Mouse (Mus musculus) forebrain, embryonic 15.5 days (tissue): ENCODE measurements around the gene 4932414N04Rik. TPM values are rescaled to one million over a fixed set of nuclear protein-coding genes. Genes with fewer than 3 reads are reported as not detected.
A peak's percentile ranks its signal among the peaks of the same experiment; 100 is the strongest.
"Not testable (repeated sequence)": the region's sequence is repeated elsewhere in the genome, so short reads cannot be mapped to it uniquely, and the experiment has no call there.

Experiments used
- ATAC-seq: fragments of 200-750 bp; cut with Nextera tagmentation; replicated peaks from 2 replicates; pipeline ENCODE4 v1.8.0; 2017; ENCODE audit warnings: mild to moderate bottlenecking, moderate TSS enrichment, moderate library complexity
- H3K27ac ChIP-seq: fragments of 300-500 bp; sonication (generic); replicated peaks from 2 replicates; pipeline ENCODE4 v1.5.1; 2015; ENCODE audit warnings: mild to moderate bottlenecking, inconsistent platforms
- H3K27me3 ChIP-seq: fragments of 300-500 bp; sonication (generic); 2 replicates; pipeline ENCODE4 v1.6.1; 2015; ENCODE audit warnings: inconsistent platforms
- H3K36me3 ChIP-seq: fragments of 300-500 bp; sonication (generic); 2 replicates; pipeline ENCODE4 v1.6.1; 2015; ENCODE audit warnings: mild to moderate bottlenecking, inconsistent platforms
- H3K4me1 ChIP-seq: fragments of 300-500 bp; sonication (generic); 2 replicates; pipeline ENCODE4 v1.6.1; 2015; ENCODE audit warnings: inconsistent platforms
- H3K4me2 ChIP-seq: fragments of 300-500 bp; sonication (generic); replicated peaks from 2 replicates; pipeline ENCODE4 v1.6.1; 2015; ENCODE audit warnings: mild to moderate bottlenecking, inconsistent platforms
- H3K4me3 ChIP-seq: fragments of 300-500 bp; sonication (generic); 2 replicates; pipeline ENCODE4 v1.5.1; 2015; ENCODE audit warnings: mild to moderate bottlenecking, inconsistent platforms
- H3K9ac ChIP-seq: fragments of 300-500 bp; sonication (generic); replicated peaks from 2 replicates; pipeline ENCODE4 v1.6.1; 2015; ENCODE audit warnings: mild to moderate bottlenecking, inconsistent platforms
- H3K9me3 ChIP-seq: fragments of 300-500 bp; sonication (generic); 2 replicates; pipeline ENCODE4 v1.6.1; 2016; ENCODE audit warnings: inconsistent platforms
- WGBS: fragments of 180-500 bp; shearing (Covaris S2); methylation state at CpG from one replicate; pipeline ENCODE4 v1.1.7; 2015; ENCODE audit warnings: mixed read lengths; 5-methylcytosine and 5-hydroxymethylcytosine counted together
- polyA plus RNA-seq: library from polyadenylated mRNA; unstranded; fragments of >200 nt; fragmentation: Nextera tagmentation; extraction: Ambion mirVana; gene quantifications from 2 replicates; pipeline ENCODE4 v1.2.1, GENCODE M21; 2015

Gene 4932414N04Rik
- polyA plus RNA-seq, result not detected in 2 replicates

DNA sequence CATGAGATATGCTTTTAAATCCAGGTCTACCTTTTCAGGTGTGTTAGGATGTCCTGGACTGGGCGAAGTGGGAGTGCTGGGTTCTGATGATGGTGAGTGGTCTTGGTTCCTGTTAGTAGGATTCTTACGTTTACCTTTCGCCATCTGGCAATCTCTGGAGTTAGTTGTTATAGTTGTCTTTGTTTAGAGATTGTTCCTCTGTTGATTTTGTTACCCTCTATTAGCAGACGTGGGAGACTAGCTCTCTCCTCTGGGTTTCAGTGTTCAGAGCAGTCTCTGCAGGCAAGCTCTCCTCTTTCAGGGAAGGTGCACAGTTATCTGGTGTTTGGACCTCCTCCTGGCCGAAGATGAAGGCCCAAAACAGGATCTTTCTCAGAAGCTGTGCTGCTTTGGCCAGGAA lies at the start of gene 4932414N04Rik:
Gene 4932414N04Rik (plus strand): TSS at position 301 of the 400 bp plus-strand sequence.
- H3K27me3 ChIP-seq, H3K4me3 ChIP-seq, H3K36me3 ChIP-seq, H3K9me3 ChIP-seq, ATAC-seq, H3K27ac ChIP-seq, H3K4me2 ChIP-seq, H3K4me1 ChIP-seq, H3K9ac ChIP-seq: not testable (repeated sequence)
- WGBS, result 66% methylated on average over 2 of the region's 5 CpGs

- H3K36me3 ChIP-seq, result no peaks in the 10 kb centered on the region
- no peaks in the 10 kb centered on the region for H3K4me1 ChIP-seq
- no peak overlapping the region for H3K4me3 ChIP-seq
- no peak overlapping the region for H3K27ac ChIP-seq
- H3K9me3 ChIP-seq, result no peaks in the 10 kb centered on the region
- no peak for ATAC-seq
- no peak overlapping the region for H3K9ac ChIP-seq
- H3K27me3 ChIP-seq, result no peaks in the 10 kb centered on the region
- WGBS, result 96% methylated on average over 2 of the region's 2 CpGs
- no peak overlapping the region for H3K4me2 ChIP-seq
Measured at GRCm38 (mm10) chr2:68732216-68732615, 75.9 kb downstream of the 4932414N04Rik start.

DNA sequence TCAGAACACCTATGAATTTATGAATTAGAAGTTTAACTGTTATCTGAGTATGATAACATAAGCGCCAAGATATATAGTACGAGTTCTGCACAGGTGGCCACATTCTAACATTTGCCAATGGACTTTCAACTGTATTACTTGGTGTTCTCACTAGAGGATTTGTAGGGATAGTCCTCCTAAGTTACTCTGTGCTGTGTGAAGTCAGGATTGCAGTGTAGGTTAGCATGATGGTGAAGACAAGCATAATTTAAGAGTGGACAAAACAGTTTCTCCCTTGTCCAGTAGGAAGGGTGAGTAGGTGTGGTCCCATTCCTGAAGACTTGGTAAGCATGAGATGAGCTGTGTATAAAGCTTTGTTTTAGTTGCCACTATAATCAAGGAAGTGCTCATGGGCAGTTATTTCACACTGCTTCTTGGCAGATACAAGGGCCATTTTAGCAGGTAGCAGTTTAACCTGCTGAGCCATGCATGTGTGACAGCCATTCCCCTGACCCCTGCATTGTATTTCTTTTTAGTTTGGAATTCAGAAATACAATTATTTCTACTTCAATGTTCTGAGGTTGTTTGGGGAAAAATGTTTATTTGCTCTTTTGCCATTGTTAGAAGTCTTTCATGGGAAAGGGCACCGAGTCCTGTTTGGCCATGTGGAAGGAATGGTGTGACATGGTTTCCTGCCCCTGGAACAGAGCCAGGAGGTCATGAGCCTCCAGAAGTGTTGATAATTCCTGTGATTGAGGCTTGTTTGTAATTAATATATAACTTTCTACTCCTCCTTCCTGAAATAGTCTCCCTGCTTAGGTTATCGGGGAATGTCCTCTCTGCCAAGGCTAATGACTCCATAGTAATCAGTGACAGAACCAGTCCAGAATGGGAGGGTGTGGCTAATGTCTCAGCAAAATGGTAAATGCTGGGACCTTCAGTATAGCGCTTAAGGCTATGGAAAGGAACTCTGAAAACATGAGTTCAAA lies 83.8 kb downstream of the 4932414N04Rik start:
- WGBS, result 90% methylated on average over 5 of the region's 5 CpGs
- Histone ChIP-seq H3K27me3 (no peaks in the 10 kb centered on the region), H3K36me3 (no peaks in the 10 kb centered on the region), H3K9ac (no peak overlapping the region), H3K4me2 (no peak overlapping the region), H3K4me1 (no peaks in the 10 kb centered on the region), H3K9me3 (no peaks in the 10 kb centered on the region), H3K27ac (no peak overlapping the region), H3K4me3 (no peak overlapping the region)
- no peak for ATAC-seq

GRCm38 (mm10) chr2:68744599-68744998 lies 88.3 kb downstream of the 4932414N04Rik start:
- ATAC-seq, result no peak
- Histone ChIP-seq H3K27ac (no peak overlapping the region), H3K9ac (no peak overlapping the region), H3K27me3 (no peaks in the 10 kb centered on the region), H3K9me3 (no peaks in the 10 kb centered on the region), H3K4me1 (no peaks in the 10 kb centered on the region), H3K4me2 (no peak overlapping the region), H3K4me3 (no peak overlapping the region), H3K36me3 (no peaks in the 10 kb centered on the region)
- WGBS, result 80% methylated on average over 4 of the region's 4 CpGs

- H3K27me3 ChIP-seq, result no peaks in the 10 kb centered on the region
- no peaks in the 10 kb centered on the region for H3K4me1 ChIP-seq
- H3K9ac ChIP-seq, result no peak overlapping the region
- H3K4me3 ChIP-seq, result no peak overlapping the region
- no peak overlapping the region for H3K27ac ChIP-seq
- H3K36me3 ChIP-seq, result no peaks in the 10 kb centered on the region
- no peaks in the 10 kb centered on the region for H3K9me3 ChIP-seq
- WGBS, result 80% methylated on average over 4 of the region's 4 CpGs
- ATAC-seq, result no peak
- no peak overlapping the region for H3K4me2 ChIP-seq
Measured at GRCm38 (mm10) chr2:68756179-68756578, 99.9 kb downstream of the 4932414N04Rik start.

DNA sequence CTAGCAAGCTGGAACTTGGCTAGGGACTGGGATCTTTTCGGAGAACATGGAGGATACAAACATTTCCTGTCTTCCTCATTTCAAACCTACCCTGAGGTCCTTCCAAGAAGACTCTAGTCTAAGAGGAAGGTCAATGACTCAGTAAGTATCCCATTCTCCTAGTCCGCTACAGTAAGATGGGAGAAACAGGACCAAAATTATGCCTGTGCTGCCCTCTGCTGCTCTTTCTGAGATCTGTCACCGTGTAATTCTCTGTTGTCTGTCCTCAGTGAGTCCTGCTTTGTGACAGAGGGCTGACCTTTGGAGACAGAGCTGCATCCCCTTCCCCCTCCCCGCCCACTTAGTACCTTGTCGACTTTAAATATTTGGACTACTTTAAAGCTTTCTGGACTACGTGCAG lies 100.5 kb downstream of the 4932414N04Rik start:
- Histone ChIP-seq H3K4me2 (no peak overlapping the region), H3K9ac (no peak overlapping the region), H3K4me3 (no peak overlapping the region), H3K9me3 (no peaks in the 10 kb centered on the region), H3K27me3 (no peaks in the 10 kb centered on the region), H3K27ac (no peak overlapping the region), H3K36me3 (no peaks in the 10 kb centered on the region), H3K4me1 (no peaks in the 10 kb centered on the region)
- ATAC-seq, result peak; percentile 68
- WGBS, result 23% methylated on average over 6 of the region's 6 CpGs

DNA sequence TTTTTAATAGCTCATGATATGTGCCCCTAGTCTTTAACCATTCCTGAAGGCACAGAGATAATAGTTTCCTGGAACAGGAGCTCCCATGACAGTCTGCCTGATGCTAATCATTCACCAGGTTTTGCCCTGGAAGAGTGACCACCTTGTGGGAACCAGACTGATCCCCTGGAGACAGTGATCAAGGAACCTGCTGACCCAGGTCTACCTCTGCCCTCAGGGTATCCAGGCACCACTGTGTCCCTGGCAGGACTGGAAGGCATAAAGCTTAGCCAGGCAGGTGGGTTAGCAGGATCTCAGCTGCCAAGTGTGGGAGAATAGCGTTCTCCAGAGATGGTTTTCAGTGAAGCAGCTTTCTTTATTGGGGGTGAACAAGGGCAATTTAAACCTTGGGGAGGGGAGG lies 109.1 kb downstream of the 4932414N04Rik start:
- Histone ChIP-seq H3K27me3 (no peaks in the 10 kb centered on the region), H3K4me1 (0 out of 2 replicates have a peak, but pooled peaks cover 3% of the 10 kb centered on the region), H3K36me3 (no peaks in the 10 kb centered on the region), H3K4me3 (no peak overlapping the region), H3K27ac (no peak overlapping the region), H3K9ac (no peak overlapping the region), H3K4me2 (no peak overlapping the region), H3K9me3 (no peaks in the 10 kb centered on the region)
- WGBS, result 61% methylated on average over 1 of the region's 1 CpGs
- no peak for ATAC-seq

GRCm38 (mm10) chr2:68767186-68767890 lies 111.1 kb downstream of the 4932414N04Rik start:
- H3K4me2 ChIP-seq, result no peak overlapping the region
- H3K9ac ChIP-seq, result no peak overlapping the region
- no peaks in the 10 kb centered on the region for H3K27me3 ChIP-seq
- 0 out of 2 replicates have a peak, but pooled peaks cover 3% of the 10 kb centered on the region for H3K4me1 ChIP-seq
- 10% methylated on average over 6 of the region's 6 CpGs for WGBS
- H3K9me3 ChIP-seq, result no peaks in the 10 kb centered on the region
- 0 out of 2 replicates have a peak, but pooled peaks have one; percentile 13 for ATAC-seq
- H3K4me3 ChIP-seq, result no peak overlapping the region
- no peak overlapping the region for H3K27ac ChIP-seq
- no peaks in the 10 kb centered on the region for H3K36me3 ChIP-seq

DNA sequence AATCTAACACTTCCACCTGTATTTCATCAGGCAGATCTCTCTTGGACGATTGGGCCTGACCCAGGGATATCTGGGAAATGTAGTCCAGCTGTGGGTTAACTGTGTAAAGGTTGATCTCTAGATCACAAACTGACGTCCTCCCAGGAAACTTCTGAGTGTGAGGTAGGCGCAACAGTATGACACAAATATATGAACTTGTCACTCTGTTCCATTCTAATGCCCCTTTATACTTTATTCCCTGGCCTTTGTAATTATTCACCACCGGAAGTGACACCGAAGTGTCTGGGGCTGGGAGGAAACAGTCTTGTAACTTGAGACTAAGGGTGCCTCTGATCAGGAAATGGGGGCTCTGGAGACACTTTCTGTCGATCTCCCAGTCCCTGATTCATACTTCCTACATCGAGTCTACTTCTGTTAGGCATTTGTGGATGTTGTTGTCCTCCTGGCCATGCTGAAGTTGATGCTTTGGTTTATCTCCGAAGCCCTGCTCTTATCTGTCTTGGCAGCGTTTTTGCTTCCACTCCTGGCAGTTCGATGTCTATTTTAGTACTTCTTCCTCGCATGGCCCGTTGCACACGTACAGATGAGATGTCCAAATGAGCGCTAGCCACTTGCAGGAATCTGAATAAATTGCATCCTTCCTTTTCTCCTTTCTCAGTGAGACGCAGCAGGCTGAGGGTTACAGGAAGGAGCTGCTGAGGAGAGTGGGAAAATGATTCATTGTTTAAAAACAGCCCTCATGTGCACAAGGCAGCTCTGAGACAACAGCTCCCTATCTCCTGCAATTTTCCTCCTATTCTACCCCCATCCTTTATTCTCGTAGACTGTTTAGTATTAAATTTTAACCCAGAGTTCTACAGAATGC lies 126.2 kb downstream of the 4932414N04Rik start:
- Histone ChIP-seq H3K36me3 (no peaks in the 10 kb centered on the region), H3K4me2 (no peak overlapping the region), H3K27me3 (no peaks in the 10 kb centered on the region), H3K4me1 (no peaks in the 10 kb centered on the region), H3K4me3 (no peak overlapping the region), H3K9me3 (no peaks in the 10 kb centered on the region), H3K9ac (no peak overlapping the region), H3K27ac (no peak overlapping the region)
- 55% methylated on average over 16 of the region's 16 CpGs for WGBS
- no peak for ATAC-seq

- not testable (repeated sequence) for H3K27ac ChIP-seq, H3K9me3 ChIP-seq, H3K4me3 ChIP-seq, H3K27me3 ChIP-seq, H3K4me1 ChIP-seq, ATAC-seq, H3K9ac ChIP-seq, H3K36me3 ChIP-seq, H3K4me2 ChIP-seq
- 91% methylated on average over 8 of the region's 8 CpGs for WGBS
Measured at GRCm38 (mm10) chr2:68783664-68784063, 127.4 kb downstream of the 4932414N04Rik start.

DNA sequence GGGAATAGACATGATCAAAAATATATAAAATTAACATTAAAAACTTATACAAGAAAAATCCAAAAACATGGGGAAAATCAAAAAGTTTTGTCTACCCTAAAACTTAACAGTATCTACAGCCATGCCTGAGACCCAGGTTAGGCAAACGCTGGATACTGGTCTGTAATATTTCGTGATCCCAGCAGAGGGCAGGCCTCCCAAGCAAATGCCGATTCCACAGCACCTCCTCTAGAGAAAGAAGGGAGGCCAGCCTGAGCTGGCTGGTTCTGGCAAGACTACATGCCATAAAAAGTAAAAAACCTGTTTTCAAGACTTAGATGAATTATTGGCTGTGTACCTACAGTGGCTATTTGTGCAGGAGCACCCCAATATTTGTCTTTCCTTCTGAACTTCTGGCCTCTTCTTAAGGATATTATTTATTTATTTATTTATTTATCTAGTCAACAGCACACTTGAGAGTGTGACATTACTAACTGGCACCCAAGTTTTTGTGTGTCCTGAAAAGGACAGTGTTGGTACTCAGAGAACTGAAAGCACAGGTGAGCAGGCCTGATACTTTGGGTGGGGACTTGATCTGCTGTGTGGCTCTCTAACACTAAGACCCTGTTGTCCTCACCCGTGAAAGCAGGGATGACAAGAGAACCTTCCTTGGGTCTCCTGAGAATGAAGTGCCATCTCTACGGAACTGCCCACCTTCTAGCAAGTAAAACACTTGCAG lies 128.6 kb downstream of the 4932414N04Rik start:
- ATAC-seq, result peak; percentile 94
- Histone ChIP-seq H3K4me1 (no peaks in the 10 kb centered on the region), H3K4me2 (no peak overlapping the region), H3K4me3 (no peak overlapping the region), H3K9me3 (no peaks in the 10 kb centered on the region), H3K27me3 (no peaks in the 10 kb centered on the region), H3K27ac (no peak overlapping the region), H3K9ac (no peak overlapping the region), H3K36me3 (no peaks in the 10 kb centered on the region)
- 36% methylated on average over 5 of the region's 5 CpGs for WGBS
